Mouse (Mus musculus) cerebellum, adult 2 months (tissue): ENCODE results near the gene Fuz. TPM values are rescaled to one million over a fixed set of nuclear protein-coding genes. Genes with fewer than 3 reads are reported as not detected.
A peak's percentile ranks its signal among the peaks of the same experiment; 100 is the strongest.

ENCODE experiments used
- DNase-seq, 2 experiments: peaks; one replicate each; pipeline ENCODE4 v3.0.0; 2021
- H3K27ac ChIP-seq: fragments of 200-500 bp; 2 replicates; pipeline ENCODE4 v1.5.1; 2012; ENCODE audit warnings: low read length, control low read depth, inconsistent platforms; ENCODE audit not compliant: insufficient read depth
- H3K27me3 ChIP-seq: fragments of 200-500 bp; 2 replicates; pipeline ENCODE4 v1.6.1; 2012; ENCODE audit warnings: inconsistent platforms, mild to moderate bottlenecking, low read length, moderate library complexity; ENCODE audit not compliant: control insufficient read depth, insufficient read depth
- H3K4me1 ChIP-seq: fragments of 200-500 bp; 2 replicates; pipeline ENCODE4 v1.6.1; 2011; ENCODE audit warnings: low read length; ENCODE audit not compliant: control insufficient read depth, insufficient read depth
- H3K4me3 ChIP-seq: fragments of 200-500 bp; replicated peaks from 2 replicates; pipeline ENCODE3; 2011; ENCODE audit warnings: mild to moderate bottlenecking, low read depth, low read length, control low read depth; ENCODE audit not compliant: insufficient read depth
- CTCF ChIP-seq: fragments of 200-500 bp; IDR thresholded peaks from 2 replicates; pipeline ENCODE4 v1.5.1; 2011; ENCODE audit warnings: low read depth, mild to moderate bottlenecking, control low read depth, low read length, moderate library complexity, borderline replicate concordance; ENCODE audit not compliant: insufficient read depth
- POLR2A ChIP-seq: fragments of 200-500 bp; IDR thresholded peaks from 2 replicates; pipeline ENCODE4 v1.6.1; 2011; ENCODE audit warnings: low read length, control low read depth, borderline replicate concordance; ENCODE audit not compliant: insufficient read depth
- WGBS: fragments of 180-500 bp; shearing (Covaris S2); methylation state at CpG from one replicate; pipeline ENCODE4 v1.1.7; 2018; 5-methylcytosine and 5-hydroxymethylcytosine counted together
- polyA plus RNA-seq: library from polyadenylated mRNA; depleted of rRNA; stranded (reverse); fragments of >200 nt; gene quantifications from 2 replicates; pipeline ENCODE4 v1.2.3, GENCODE M21; 2012

The Fuz gene
- polyA plus RNA-seq, 1 experiment = 29.0 TPM

DNA sequence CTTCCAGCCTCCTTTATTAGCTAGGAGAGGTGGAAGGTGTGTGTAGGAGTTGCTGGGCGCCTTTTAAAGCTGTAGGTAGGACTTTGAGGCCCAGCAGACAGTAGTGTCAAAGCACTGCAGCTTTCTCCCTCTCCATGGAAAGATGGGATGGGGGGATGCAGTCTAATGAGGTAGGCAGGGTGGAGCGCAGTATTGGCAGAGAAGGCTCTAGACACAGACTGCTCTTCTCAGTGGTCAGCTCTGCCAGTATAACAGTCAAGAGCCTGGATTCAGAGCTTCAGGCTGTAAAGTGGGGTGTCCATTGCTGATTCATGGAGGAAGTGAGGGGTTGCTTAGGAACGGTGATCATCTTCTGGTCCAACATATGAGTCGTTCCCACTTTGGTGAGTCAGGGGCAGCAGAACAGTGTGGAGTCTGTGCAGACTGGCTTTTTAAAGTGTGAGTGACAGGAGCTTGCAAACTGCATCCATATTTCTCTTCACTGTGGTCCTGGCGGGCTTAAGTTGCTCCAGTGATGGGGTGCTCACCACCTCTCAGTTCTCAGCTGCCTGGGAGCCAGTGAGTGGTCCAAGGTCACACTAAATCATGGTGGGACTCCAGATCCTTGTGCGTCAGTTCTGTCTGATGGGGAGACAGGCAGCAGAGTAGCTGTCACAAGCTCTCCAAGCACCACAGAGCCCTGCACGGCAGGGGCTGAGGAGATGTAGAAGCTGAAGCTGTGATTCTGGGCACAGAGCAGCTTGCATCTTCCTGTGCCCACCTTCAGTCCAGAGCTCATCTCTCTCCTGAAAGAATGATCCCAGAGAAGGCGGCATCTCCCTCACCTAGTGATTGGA is 44.9 kb upstream of the Fuz start:
- Histone ChIP-seq H3K27me3 (no peaks in the 10 kb centered on the region), H3K27ac (peak overlapping the region; percentile 41; the same call in 1 of the 2 replicates), H3K4me3 (peak overlapping the region; percentile 75), H3K4me1 (peaks cover 9% of the 10 kb centered on the region)
- TF ChIP-seq CTCF (no peak), POLR2A (no peak)
- 67% methylated on average over 8 of the region's 8 CpGs for WGBS
- DNase-seq = peak in 1 of 2 experiments; percentile 22

DNA sequence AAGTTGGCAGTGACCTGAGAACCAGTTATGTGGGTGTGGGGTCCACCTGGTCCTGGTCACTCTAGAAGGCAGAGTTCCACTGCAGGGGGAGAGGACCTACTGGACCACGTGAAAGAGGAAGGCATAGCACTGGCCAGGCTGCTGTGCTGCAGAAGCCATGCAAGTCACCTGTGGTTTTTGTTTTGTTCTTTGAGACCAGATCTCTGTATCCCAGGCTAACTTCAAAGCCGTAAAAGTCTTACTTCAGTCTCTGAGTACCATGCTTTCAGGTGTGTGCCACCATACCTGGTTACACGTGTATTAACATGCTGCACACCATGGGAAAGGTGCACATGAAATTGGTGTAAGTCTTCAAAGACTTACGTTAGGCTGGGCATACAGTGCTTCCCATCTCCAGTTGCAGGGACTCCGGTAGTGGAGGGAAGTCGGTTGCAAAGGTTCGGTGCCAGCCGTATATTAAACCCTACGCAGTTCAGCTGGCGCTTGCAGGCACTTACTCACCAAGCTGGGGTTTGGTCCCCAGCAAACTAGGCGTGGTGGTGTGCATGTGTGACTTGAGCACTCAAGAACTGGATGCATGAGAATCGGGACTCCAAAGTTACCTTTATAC is 44.1 kb upstream of the Fuz start:
- H3K4me1 ChIP-seq = peaks cover 9% of the 10 kb centered on the region
- H3K27ac ChIP-seq = no peak overlapping the region
- no peak for DNase-seq
- WGBS = 89% methylated on average over 12 of the region's 12 CpGs
- TF ChIP-seq CTCF (no peak), POLR2A (no peak)
- no peaks in the 10 kb centered on the region for H3K27me3 ChIP-seq
- no peak overlapping the region for H3K4me3 ChIP-seq

GRCm38 (mm10) chr7:44852259-44853027 is 43.4 kb upstream of the Fuz start:
- Histone ChIP-seq H3K27ac (no peak overlapping the region), H3K4me3 (no peak overlapping the region), H3K27me3 (no peaks in the 10 kb centered on the region), H3K4me1 (peaks cover 9% of the 10 kb centered on the region)
- no peak for DNase-seq
- TF ChIP-seq CTCF (no peak), POLR2A (no peak)
- WGBS = 77% methylated on average over 36 of the region's 36 CpGs

DNA sequence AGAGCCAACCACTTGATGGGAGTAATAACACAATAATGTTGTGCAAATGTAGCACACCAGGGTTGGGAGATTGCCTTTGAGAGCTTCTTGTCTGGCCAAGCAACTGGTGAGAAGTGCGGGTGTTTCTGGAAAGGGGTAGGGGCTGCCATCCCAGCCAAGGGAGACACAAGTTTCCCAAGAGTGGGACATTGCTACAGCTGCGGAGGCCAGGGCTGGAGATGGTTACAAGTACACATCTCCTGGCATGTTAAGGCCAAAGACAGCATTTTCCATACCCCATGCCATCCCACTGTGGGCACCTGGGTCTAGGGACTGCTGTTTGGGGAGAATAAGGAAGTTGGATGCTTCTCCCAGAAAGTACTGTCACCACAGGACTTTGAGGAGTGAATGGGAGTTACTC is 42.8 kb upstream of the Fuz start:
- Histone ChIP-seq H3K27me3 (no peaks in the 10 kb centered on the region), H3K27ac (no peak overlapping the region), H3K4me1 (peaks cover 9% of the 10 kb centered on the region), H3K4me3 (no peak overlapping the region)
- WGBS = 91% methylated on average over 2 of the region's 2 CpGs
- DNase-seq = no peak
- TF ChIP-seq CTCF (no peak), POLR2A (no peak)

DNA sequence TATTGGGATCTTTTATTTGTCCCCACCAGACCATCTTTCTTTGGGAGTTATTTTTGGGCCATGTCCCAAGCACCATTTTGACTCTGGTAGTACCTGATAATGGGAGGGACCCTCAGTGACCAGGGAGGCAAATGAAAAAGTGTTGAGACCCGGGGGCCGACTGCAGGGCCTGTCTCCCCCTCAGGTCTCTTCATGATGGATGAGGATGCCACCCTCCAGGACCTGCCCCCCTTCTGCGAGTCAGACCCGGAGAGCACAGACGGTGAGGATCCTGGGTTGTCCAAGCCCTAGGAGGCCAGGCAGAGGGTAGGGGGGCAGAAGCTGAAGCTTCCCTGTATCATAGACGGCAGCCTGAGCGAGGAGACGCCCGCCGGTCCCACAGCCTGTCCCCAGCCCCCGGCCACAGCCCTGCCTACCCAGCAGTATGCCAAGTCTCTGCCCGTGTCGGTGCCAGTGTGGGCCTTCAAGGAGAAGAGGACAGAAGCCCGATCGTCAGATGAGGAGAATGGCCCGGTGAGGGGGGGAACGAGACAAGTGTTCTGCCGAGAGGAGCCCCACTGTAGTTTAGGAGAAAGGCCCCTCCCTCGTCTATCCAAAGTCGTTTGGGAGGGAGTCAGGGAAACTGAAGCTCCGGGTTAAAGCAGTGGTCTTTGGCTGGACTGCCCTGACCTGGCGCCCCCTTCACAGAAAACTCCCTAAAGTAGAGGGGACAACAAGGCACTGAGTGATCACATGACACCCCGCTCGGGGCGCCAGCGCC is 42.1 kb upstream of the Fuz start:
- peak in 1 of 2 experiments; percentile 41 for DNase-seq
- Histone ChIP-seq H3K4me3 (peak overlapping the region; percentile 69), H3K4me1 (peaks cover 9% of the 10 kb centered on the region), H3K27me3 (no peaks in the 10 kb centered on the region), H3K27ac (peak overlapping the region; percentile 93)
- TF ChIP-seq CTCF (no peak), POLR2A (no peak)
- WGBS = 10% methylated on average over 26 of the region's 26 CpGs

GRCm38 (mm10) chr7:44854356-44855031 is 41.4 kb upstream of the Fuz start:
- peak; percentile 79 for TF ChIP-seq POLR2A
- no peak for TF ChIP-seq CTCF
- peak; percentile 83 to 87 for DNase-seq
- H3K4me1 ChIP-seq = peaks cover 9% of the 10 kb centered on the region
- peak overlapping the region; percentile 69 for H3K4me3 ChIP-seq
- peak overlapping the region; percentile 93 for H3K27ac ChIP-seq
- WGBS = under 1% methylated on average over 45 of the region's 45 CpGs
- H3K27me3 ChIP-seq = no peaks in the 10 kb centered on the region

GRCm38 (mm10) chr7:44855036-44855435 is 40.8 kb upstream of the Fuz start:
- Histone ChIP-seq H3K4me3 (peak overlapping the region; percentile 69), H3K4me1 (peaks cover 9% of the 10 kb centered on the region), H3K27me3 (no peaks in the 10 kb centered on the region), H3K27ac (peak overlapping the region; percentile 93)
- TF ChIP-seq CTCF (no peak), POLR2A (no peak)
- 19% methylated on average over 10 of the region's 10 CpGs for WGBS
- DNase-seq = no peak
